Mouse (Mus musculus): Measurements from ENCODE around the gene Gm39566.

Gm39566 gene

DNA sequence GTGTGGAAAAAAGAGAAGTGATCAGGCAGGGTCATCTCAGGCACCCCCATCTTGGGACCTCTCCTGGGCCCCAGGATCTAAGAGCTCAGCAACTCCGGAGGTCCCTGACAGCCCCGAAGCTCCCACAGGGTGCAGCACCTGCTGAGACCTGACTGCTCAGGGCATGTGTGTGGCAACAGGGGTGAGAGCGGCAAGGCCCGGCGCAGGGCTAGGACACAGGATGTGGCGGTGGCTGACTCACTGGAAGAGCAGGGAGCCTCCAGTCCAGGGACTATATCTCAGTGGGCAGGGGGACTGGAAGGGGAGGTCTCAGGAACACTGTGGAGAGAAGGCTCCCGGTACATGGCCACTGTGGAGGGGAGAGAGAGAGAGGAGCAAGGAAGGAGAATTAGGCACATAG lies 17.2 kb downstream of the Gm39566 start:
- no peak for DNase-seq (ENCODE audit: low spot score in 2 of 2)

GRCm38 (mm10) chr11:69795983-69796435 lies 19.1 kb downstream of the Gm39566 start:
- DNase-seq (ENCODE audit: low spot score in 2 of 2) = no peak

DNA sequence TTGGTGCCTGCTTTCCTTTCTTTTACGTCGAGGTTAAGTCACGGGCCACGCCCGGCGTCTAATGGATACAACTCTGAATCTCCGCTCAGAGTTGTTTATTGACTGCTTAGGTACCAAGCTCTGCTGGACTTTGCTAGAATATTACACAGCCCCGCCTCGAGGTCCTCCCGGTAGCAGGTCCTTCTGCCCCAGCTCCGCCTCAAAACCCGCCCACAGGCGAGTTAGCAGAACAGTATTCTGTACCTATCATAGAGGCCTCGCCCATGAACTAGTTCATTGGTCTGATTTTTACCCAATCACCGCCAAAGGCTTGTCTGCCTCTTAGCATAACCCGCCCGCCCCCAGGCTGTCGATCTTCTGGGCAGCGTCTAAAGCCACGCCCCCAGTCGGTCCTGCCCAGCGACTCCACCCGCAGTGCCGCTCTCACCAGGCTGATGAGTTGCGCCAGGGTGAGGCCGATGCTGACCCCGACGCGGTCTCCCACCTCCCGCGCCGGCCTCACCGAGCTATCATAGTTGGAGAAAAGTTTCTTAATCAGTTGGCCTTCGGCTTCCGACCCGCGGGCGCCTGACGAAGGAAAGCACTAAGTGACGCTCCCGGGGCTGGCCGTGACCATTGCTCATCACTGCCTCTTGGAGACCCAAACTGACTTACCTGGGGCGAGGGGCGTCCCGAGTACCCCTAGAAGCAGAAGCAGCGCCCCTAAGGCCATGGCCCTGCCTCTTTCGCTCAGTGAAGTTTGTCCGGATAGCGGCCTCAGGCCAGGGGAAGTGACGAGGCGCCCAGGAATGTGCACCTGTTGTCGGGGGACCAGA lies 19.7 kb downstream of the Gm39566 start, which contains the start of gene Chrnb1:
TSS of gene Chrnb1 (minus strand) at position 776 of the 815 bp plus-strand sequence.
- peak; percentile 81 to 94 for DNase-seq (ENCODE audit: low spot score in 2 of 2)

DNA sequence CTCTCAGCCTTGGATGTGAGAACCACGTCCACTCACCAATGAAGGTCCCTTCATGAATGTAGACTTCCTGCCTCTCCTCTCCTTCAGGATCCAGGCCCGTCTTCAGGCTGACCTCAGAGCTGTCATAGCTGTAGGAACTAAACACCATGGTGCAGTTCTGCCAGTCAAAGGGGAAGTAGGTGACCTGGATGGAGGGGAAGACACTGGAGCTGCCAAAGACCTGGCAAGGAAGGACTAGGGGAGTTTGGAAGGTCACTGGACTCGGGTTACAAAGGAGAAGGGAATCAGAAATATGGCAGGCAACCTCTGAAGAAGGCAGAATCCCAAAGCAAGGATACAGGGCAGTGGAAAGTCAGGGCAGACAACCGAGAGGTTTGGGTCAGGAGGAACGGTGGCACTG lies 21.7 kb downstream of the Gm39566 start:
- no peak for DNase-seq (ENCODE audit: low spot score in 2 of 2)

- no peak for DNase-seq (ENCODE audit: low spot score in 2 of 2)
Measured at GRCm38 (mm10) chr11:69791420-69791819, 23.7 kb downstream of the Gm39566 start.

DNA sequence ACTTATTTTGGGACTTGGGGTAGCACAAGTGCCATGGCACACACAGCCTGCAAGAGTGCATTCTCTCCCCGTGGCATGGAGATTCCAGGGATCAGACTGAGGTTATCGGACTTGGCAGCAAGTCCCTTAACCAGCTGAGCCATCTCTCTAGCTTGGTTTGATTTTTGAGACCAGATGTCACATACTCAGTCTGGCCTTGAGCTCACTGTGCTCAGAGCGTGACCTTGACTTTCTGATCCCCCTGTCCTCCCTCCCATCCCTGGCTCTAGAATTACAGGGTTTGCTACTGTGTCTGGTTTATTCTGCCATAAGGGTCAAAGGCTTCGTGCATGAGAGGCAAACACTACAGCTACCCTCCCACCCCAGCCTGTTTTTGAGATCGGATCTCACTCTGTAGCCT lies 25.7 kb downstream of the Gm39566 start:
- no peak for DNase-seq (ENCODE audit: low spot score in 2 of 2)

- DNase-seq (ENCODE audit: low spot score in 2 of 2) = no peak
Measured at GRCm38 (mm10) chr11:69787306-69787705, 27.8 kb downstream of the Gm39566 start.

DNA sequence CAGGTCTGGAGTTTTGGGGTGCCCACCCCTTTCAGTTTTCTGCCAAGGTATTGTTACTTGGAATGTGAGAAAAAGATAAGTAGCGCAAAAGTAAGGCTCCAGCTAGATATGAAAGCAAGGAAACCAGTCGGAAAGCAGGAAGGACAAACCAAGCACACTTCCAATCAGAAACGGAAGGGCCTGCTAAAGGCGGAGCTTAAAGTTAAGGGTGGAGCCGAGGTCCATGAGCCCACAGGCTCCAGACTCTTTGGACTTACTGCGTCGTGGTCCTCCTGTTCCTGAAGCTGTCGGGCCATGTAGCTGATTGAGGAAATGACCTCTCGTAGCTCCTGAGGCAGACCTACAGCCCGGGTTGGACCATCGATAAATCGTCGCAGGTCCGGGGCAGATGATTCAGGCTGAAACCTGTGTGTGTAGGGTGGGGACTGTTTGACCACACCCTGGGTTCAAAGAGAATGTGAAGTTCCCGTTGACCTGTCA lies 30.3 kb downstream of the Gm39566 start:
- peak; percentile 33 to 52 for DNase-seq (ENCODE audit: low spot score in 2 of 2)

GRCm38 (mm10) chr11:69781828-69782227 lies 33.3 kb downstream of the Gm39566 start:
- no peak for DNase-seq (ENCODE audit: low spot score in 2 of 2)

GRCm38 (mm10) chr11:69778985-69779384 lies 36.1 kb downstream of the Gm39566 start:
- DNase-seq (ENCODE audit: low spot score in 2 of 2) = no peak

DNA sequence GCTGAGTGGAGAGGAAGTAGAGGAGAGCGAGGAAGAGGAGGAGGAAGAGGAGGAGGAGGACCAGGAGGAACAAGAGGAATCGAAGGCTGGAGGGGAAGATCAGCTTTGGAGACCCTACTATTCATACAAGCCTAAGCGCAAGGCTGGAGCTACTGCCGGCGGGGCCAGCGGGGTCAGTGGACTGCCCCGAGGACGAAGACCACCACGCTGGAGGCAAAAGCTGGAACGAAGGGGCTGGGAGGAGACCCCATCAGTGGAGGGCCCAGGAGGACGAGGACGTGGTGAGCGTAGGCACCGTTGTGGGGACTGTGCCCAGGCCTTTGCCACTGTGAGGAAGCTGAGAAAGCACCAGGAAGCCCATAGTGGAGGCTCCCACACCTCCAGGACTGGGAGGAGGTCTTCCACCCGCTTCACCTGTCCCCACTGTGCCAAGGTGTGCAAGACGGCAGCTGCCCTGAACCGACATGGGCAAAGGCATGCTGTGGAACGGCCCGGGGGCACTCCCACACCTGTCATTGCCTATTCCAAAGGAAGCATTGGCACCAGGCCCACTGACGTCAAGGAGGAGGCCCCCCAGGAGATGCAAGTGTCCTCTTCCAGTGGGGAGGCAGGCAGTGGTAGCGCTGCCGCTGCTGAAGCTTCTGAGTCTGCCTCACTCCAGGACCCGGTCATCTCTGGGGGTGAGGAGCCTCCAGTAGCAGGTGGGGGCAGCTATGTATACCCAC lies 36.7 kb downstream of the Gm39566 start:
- DNase-seq (ENCODE audit: low spot score in 2 of 2) = no peak

DNA sequence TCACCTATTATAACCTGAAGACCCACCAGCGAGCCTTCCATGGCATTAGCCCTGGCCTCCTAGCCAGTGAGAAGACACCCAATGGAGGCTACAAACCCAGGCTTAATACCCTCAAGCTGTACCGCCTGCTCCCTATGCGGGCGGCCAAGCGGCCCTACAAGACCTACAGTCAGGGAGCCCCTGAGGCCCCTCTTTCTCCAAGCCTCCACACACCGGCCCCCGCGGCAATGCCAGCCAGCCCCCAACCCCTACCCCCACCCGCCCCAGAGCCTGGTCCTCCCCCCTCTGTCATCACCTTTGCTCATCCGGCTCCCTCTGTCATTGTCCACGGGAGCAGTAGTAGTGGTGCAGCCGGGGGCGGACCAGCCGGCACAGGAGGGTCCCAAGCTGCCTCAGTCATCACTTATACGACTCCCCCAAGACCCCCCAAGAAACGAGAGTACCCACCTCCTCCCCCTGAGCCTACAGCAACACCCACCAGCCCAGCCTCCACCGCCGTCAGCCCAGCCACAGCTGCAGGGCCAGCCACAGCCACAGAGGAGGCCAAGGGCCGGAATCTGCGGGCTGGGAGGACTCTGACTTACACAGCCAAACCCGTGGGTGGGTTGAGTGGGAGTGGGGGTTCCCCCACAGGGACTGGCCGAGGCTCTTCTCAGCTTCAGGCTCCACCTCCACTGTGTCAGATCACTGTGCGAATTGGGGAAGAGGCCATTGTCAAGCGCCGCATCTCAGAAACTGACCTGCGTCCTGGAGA lies 37.4 kb downstream of the Gm39566 start:
- DNase-seq (ENCODE audit: low spot score in 2 of 2) = no peak

GRCm38 (mm10) chr11:69776488-69776887 lies 38.6 kb downstream of the Gm39566 start:
- no peak for DNase-seq (ENCODE audit: low spot score in 2 of 2)

DNA sequence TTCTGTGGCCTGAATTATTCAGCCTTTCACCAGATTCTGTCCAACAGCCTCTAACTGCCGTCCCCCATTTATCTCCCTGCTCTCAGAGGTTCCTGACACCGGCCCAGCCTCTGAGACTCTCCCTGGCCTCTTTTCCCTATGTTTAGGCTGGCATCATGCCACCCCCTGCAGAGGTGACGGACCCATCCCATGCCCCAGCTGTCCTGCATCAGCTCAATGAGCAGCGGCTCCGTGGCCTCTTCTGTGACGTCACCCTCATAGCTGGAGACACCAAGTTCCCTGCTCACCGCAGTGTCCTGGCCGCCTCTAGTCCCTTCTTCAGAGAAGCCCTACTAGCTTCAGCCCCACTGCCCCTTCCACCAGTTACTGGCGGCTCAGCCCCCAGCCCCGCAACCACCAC lies 39.4 kb downstream of the Gm39566 start:
- DNase-seq (ENCODE audit: low spot score in 2 of 2) = no peak

DNA sequence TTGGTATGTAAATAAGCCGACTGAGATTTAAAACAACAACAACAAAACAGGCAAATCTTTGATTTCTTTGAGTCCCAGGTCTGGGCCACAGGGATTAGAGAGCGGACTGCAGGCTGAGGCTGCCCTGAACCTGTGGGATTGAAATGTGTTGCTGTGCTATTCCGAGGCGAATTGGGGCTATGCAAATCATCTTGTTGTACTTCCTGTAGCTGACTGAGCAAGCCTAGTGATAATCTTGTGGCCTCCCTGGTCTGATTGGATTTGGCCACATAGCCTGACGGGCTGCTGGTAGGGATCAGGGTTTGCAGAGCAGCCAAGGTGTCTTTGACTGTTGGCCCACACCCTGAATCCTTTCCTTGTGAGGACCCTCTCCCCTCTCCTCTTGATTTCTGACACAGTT lies 40.1 kb downstream of the Gm39566 start:
- no peak for DNase-seq (ENCODE audit: low spot score in 2 of 2)

DNA sequence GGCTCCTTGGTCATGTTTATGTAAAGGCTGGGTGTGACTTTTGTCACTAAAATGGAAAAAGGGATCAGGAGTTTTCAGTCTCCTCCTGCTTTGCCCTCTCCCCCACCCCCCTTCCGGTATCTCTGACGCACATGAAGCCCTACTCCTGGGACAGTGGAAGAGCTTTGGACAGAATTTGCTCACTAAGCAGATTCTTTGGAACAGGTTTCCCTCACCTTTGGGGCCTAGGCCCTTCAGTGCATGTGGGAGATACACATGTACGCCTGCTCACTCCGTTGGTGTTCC lies 47.5 kb downstream of the Gm39566 start:
- no peak for DNase-seq (ENCODE audit: low spot score in 2 of 2)

GRCm38 (mm10) chr11:69766872-69767624 lies 48.0 kb downstream of the Gm39566 start:
- DNase-seq (ENCODE audit: low spot score in 2 of 2) = no peak

GRCm38 (mm10) chr11:69766126-69766609 lies 48.9 kb downstream of the Gm39566 start:
- DNase-seq (ENCODE audit: low spot score in 2 of 2) = peak; percentile 62 to 74

DNA sequence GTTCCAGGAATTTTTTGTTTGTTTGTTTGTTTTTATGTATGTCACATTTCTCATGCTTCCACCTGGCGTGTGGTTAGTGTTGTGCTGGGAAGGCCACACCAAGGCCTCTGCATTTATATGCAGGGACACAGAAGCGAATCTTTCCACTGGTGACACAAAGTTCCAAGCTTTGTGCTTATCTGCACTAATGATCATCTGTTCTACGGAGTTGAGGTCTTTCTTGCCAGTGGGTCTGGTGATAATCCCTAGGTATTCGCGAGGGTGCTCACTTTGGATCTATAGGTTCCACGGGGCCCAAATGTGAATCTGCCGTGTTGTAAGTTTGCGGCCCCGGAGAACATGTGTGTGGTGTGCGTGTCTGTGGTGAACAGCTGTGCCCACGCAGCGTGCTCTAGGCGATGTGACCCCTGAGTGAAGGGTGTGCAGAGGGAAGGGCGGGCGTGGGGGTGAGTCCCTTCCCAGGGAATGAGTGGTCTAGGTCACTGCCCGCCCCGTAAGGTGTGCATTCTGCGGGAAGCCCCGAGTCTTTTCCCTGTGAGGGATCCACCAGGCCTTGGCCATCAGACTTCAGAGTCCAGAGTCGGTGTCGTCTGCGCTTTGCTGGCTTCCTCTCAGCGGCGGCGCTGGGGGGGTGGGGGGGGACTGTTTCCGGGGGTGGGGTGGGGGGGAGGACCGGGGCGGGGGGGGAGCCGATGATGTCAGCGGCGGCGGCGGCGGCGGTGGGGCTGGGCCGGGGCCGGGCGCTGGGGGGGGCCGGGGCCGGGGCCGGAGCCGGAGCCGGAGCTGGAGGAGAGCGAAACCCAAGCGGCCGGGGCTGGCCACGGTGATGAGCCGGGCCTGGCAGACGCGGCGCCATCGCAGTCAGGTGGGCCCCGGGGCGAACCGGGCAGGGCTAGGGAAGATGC lies 49.6 kb downstream of the Gm39566 start, which contains the start of gene Zbtb4:
TSS of gene Zbtb4 (plus strand) at position 692 of the 905 bp plus-strand sequence.
- DNase-seq (ENCODE audit: low spot score in 2 of 2) = no peak

DNA sequence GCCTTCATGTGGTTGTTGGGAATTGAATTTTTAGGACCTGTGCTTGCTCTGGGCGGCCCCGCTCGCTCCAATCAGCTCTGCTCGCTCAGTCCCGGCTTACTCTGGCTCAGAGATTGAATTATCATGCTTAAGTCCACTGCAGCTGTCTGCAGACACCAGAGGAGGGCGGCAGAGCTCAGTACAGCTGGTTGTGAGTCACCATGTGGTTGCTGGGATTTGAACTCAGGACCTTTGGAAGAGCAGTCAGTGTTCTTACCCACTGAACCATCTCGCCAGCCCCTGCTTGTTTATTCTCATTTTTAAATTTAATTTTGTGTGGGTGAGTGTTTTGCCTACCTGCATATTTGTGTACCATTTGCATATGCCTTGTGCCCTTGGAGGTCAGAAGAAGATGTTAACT lies 51.5 kb downstream of the Gm39566 start:
- no peak for DNase-seq (ENCODE audit: low spot score in 2 of 2)
